Mouse (Mus musculus) cortical plate, adult 2 months (tissue): ENCODE data around the gene 1500009C09Rik. TPM values are rescaled to one million over a fixed set of nuclear protein-coding genes. Genes with fewer than 3 reads are reported as not detected.
A peak's percentile ranks its signal among the peaks of the same experiment; 100 is the strongest.

Source experiments
- H3K27ac ChIP-seq: fragments of 200-500 bp; 2 replicates; pipeline ENCODE4 v1.5.1; 2012; ENCODE audit warnings: low read length, control low read depth, inconsistent platforms; ENCODE audit not compliant: insufficient read depth
- H3K4me1 ChIP-seq: fragments of 200-500 bp; 2 replicates; pipeline ENCODE4 v1.6.1; 2011; ENCODE audit warnings: low read length; ENCODE audit not compliant: control insufficient read depth, insufficient read depth
- H3K4me3 ChIP-seq: fragments of 200-500 bp; 2 replicates; pipeline ENCODE4 v1.5.1; 2011; ENCODE audit warnings: mild to moderate bottlenecking, low read length, control low read depth; ENCODE audit not compliant: insufficient read depth
- CTCF ChIP-seq: fragments of 200-500 bp; IDR thresholded peaks from 2 replicates; pipeline ENCODE4 v1.5.1; 2011; ENCODE audit warnings: mild to moderate bottlenecking, control low read depth, low read length; ENCODE audit not compliant: insufficient read depth; ENCODE audit errors: extremely low read depth
- POLR2A ChIP-seq: fragments of 200-500 bp; IDR thresholded peaks from 2 replicates; pipeline ENCODE4 v1.6.1; 2011; ENCODE audit warnings: mild to moderate bottlenecking, low read length, control low read depth; ENCODE audit not compliant: insufficient read depth; ENCODE audit errors: extremely low read depth
- polyA plus RNA-seq: library from polyadenylated mRNA; depleted of rRNA; stranded (reverse); fragments of >200 nt; gene quantifications from 2 replicates; pipeline ENCODE4 v1.2.3, GENCODE M21; 2012; rRNA removed

Gene 1500009C09Rik
- polyA plus RNA-seq, result 155 TPM in 2 replicates

DNA sequence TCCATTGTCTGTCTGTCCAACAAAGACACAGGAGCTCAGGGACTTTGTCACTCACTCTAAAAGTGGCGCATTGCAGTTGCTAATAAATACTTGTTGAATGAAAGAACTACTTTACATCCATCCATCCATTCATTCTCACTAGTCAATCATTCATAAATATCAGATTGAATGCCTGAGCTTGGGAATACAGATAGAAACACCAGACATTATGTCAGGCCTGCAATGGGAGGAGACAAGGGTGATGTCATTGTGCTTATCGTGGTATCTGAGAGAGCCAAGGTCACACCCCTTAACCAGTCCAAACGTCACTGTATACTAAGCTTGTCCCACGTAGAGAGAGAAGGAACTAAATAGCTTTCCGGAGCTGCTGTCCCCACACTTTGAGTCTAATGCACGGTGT is at the start of gene 1500009C09Rik:
1500009C09Rik (plus strand) TSS at position 301 of the 400 bp plus-strand sequence.
- Histone ChIP-seq H3K4me1 (peaks cover 3% of the 10 kb centered on the region; the same call in 1 of the 2 replicates), H3K27ac (no peak within 1 kb of the TSS), H3K4me3 (no peak within 1 kb of the TSS)
- TF ChIP-seq CTCF, result no peak
- TF ChIP-seq POLR2A, result no peak

DNA sequence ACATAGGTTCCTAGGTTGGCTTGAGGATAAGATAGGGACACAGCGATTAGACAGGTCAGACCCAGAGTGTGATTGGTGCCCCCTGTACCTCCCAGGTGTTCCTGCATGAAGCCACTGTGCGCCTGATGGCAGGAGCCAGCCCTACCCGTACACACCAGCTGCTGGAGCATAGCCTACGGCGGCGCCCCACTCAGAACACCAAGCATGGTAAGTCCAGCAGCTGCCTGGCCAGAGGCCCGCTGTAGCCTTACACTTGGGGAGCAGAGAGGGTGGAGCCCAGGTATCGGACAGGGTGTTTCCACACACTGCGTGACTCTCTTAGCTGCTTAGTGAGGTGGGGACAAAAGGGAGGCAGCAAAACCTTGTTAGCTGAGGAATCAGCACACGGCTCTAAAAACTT is 49.1 kb upstream of the 1500009C09Rik start:
- H3K4me3 ChIP-seq, result no peak overlapping the region
- 0 out of 2 replicates have a peak, but pooled peaks cover 1% of the 10 kb centered on the region for H3K4me1 ChIP-seq
- no peak overlapping the region for H3K27ac ChIP-seq
- no peak for TF ChIP-seq POLR2A
- TF ChIP-seq CTCF, result no peak

DNA sequence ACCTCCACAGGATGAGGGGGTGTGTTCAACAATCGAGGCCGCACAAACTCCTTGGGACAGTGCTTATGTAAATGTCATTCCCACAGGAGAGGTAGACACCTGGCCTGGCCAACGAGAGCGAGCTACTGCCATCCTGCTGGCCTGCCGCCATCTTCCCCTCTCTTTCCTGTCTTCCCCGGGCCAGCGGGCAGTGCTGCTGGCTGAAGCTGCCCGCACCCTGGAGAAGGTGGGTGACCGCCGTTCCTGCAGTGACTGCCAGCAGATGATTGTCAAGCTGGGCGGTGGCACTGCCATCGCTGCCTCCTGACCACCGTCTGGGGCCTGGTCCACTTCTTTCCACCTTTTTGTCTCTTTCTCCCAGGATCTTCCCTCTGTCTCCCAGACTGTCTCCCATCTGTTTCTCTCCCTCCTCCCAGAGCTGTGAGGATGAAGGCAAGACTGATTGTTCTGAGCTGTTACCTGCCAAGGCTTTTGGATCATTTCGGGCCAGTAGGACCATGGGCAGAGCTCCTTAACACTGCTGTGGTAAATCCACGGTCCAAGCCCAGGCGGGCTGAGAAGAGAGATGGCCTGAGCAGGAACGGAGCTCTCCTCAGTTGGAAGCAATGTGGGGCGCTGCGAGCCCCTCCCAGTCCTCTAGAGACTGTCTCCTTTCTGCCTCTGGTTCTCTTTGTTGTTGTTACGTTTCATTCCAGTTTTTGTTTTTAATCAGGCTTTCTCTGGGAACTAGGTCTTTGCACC is 48.4 kb upstream of the 1500009C09Rik start:
- Histone ChIP-seq H3K27ac (peak overlapping the region; percentile 2; the same call in 1 of the 2 replicates), H3K4me1 (0 out of 2 replicates have a peak, but pooled peaks cover 1% of the 10 kb centered on the region), H3K4me3 (no peak overlapping the region)
- no peak for TF ChIP-seq CTCF
- TF ChIP-seq POLR2A, result no peak

DNA sequence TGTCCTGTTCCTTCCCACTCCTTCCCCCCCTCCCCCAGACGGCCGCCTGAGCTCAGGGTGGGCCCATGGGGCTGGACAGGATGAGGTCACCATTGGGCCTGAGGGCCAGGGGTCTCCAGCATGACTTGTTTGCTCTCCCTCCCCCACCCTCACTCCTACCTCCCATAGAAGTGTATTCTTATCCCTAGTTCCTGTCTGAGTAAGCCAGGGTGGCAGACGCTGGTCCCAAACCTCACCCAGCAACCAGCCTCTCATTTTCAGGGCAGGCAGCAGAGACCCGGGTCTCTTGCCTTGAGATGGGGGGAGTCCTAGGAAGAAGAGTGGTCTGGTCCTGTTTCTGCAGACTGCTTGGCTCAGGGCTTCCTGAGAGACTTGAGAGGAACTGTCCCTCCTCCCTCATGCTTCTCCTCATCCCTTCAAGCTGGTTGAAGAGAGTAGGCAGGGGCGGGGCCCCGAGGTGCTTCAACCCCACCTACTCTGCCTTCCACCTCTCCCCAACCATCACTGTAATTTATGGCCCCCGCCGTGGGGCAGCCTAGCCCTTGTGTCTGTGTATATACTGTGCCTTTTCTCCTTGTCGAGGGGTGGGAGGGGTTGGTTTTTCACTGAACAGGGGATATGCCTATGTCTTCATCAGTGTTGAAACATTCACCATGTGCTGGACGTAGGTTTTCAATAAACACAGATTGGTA is 47.4 kb upstream of the 1500009C09Rik start:
- H3K4me3 ChIP-seq, result no peak overlapping the region
- TF ChIP-seq POLR2A, result no peak
- TF ChIP-seq CTCF, result no peak
- H3K27ac ChIP-seq, result no peak overlapping the region
- 0 out of 2 replicates have a peak, but pooled peaks cover 1% of the 10 kb centered on the region for H3K4me1 ChIP-seq

DNA sequence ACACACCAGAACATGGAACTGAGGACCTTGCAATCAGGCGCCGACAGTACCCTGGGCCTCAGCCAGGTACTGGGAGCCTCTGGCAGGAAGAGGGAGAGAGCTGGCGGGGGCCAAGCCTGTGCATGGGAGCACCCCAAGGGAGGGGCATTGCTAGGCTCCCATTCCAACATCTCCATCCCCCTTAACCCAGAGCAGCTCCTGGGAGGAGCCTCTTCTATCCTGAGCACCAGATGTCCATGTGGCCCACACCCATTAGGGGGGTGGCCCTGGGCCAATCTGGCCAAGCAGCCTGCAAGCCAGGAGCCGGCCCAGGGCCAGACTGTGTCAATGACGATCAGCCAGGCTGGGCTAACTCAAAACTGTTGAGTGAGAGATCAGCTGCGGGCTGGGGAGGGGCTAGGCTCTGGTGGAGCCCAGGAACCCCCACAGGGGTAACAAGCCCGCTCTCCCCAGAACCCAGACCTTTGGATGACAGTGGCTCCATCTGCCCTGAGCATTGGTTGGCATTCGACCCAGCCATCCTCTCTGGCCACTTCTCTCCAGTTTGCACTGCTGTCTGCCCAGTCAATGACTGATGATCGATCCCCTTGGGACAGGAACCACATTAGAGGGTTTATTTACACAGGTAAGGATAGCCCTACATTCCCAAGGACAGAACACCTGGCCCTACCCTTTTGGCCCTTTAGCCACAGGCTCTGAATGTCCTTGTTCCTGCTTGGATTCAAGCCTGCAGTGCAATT is 45.7 kb upstream of the 1500009C09Rik start:
- Histone ChIP-seq H3K4me3 (no peak overlapping the region), H3K27ac (no peak overlapping the region), H3K4me1 (0 out of 2 replicates have a peak, but pooled peaks cover 1% of the 10 kb centered on the region)
- TF ChIP-seq POLR2A (no peak), CTCF (no peak)

DNA sequence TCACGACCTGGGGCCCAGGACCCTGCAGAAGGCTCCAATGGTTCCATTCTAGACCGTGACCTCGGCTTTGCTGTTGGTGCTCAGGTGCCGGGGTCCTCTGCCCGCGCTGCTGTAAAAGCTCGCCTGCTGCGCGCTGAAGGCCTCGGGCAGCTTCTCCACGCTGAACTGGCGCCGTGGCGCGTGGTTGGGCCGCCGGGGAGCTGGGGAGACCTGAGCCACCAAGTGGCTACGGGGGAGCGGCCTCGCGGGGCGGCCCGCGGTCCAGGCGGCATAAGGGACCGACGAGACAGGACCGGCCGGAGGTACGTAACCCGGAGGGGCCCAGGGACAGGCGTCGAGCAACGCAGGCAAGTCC is 45.1 kb upstream of the 1500009C09Rik start:
- Histone ChIP-seq H3K27ac (no peak overlapping the region), H3K4me1 (0 out of 2 replicates have a peak, but pooled peaks cover 1% of the 10 kb centered on the region)
- TF ChIP-seq CTCF (no peak), POLR2A (no peak)

DNA sequence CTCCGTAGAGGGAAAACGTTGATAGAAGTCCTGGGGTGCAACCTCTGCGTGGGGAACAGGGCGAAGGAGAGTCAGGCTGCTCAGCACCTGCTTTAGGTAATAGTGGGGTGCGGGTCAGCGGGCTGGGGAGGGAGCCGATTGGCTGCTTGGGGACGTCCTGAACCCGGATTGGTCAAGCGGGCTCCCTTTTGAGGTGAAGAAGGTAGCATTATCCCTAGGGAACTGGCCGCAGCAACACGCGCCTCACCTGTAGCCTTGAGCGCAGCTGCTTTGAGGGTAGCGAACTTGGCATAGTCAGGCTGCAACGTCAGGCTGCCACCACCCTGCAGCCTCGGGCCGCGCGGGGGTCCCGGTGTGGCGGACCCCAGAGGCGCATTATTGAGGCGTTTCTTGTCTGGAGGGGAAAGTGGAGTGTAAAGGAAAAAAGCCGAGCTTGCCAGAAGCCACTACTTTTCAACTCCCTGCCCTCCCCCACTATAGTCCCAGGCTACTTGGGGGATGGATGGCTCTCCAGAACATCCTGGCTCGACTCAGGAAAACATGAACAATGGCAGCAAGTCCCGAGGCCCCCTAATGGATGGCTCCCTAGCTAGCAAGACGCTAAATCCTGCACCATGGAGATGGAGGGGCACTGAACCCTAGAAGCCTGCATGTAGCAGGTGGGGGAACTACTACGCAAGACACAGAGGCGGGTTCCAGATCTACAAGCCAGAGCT is 44.5 kb upstream of the 1500009C09Rik start:
- no peak overlapping the region for H3K27ac ChIP-seq
- H3K4me3 ChIP-seq, result no peak overlapping the region
- H3K4me1 ChIP-seq, result 0 out of 2 replicates have a peak, but pooled peaks cover 1% of the 10 kb centered on the region
- TF ChIP-seq POLR2A, result no peak
- no peak for TF ChIP-seq CTCF

More for the DNA sequence above, 45.1 kb upstream of the 1500009C09Rik start:
- no peak overlapping the region for H3K4me3 ChIP-seq

DNA sequence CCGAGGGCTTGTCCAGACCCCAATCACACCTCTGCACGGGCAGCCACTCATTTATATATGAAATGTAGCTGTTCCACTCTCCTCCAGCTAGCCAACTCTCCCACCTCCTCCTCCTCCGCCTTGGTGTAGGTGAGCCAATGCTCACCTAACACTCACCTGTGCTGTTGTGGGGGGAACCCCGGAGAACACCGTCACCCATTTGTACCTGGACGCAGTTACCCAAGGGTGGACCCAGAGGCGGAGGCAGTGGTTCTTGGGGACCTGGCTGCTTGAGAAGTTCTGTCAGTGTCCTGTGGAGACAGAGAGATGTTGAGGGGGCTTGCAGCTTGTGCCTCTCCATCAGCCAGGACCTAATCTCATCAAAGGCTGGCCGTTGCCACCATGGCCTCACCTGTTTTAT is 43.9 kb upstream of the 1500009C09Rik start:
- no peak for TF ChIP-seq CTCF
- TF ChIP-seq POLR2A, result no peak
- Histone ChIP-seq H3K4me1 (0 out of 2 replicates have a peak, but pooled peaks cover 1% of the 10 kb centered on the region), H3K27ac (no peak overlapping the region), H3K4me3 (no peak overlapping the region)
